Mouse (Mus musculus): Measurements from ENCODE around the gene Fgfr1op2. TPM values are rescaled to one million over a fixed set of nuclear protein-coding genes. Genes with fewer than 3 reads are reported as not detected.

Fgfr1op2 gene
- total RNA-seq, 2 experiments from 2014 or later, result 91.3 to 103 TPM

DNA sequence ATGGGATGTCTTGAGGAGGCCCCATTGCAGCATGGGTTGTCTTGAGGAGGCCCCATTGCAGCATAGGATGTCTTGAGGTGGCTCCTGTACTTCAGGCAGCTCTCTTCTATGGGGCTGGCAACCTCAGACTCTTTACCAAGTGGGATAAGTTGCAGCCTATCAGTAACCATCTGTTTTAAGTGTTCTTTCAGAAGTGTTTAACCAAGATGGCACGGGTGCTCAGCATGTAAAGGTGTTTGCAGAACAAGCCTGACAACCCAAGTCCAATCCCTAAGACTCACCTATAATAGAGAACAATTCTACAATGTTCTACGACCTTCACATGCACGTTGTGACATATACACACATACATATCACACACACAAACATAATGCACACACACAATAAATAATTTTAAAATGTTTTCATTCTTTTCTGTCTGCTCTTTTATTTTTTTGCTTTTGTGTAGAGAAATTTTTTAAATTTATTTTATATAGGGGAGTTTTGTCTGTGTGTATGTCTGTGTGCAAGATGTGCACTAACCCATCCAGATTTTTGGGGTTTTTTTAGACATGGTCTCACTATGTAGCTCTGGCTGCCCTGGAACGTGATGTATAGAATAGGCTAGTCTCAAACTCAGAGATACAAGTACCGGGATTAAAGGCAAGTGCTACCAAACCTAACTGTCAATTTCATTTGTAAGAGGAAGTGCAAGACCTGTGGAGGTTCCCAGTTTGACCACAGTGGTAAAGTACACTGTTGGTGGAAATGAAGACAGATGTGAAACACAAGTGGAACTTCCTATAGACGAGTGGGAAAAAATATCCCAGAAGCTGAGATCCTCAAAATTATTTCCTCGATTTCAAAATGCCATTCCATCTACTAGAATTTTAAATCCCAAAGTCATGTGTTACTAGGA lies 63.3 kb downstream of the Fgfr1op2 start:
- DNase-seq (ENCODE audit: low spot score in 2 of 2), result no peak

DNA sequence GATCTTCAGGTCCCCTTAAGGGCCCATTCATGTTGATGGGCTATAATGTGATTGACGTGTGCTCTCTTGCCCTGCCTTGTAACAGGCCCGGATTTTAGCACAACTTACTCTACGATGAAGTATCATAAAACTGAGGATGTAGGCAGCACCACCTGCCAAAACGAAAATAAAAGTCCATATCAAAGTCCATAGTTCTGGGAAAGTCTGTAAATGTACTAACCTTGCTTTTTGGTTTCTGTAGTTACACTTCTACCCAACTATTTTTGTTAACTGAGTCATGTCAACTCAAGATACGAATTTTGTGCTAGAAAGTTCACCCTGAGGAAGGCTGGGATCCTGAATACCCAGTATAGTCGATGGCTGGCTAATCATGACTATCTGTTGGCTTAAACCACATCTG lies 64.0 kb downstream of the Fgfr1op2 start:
- no peak for DNase-seq (ENCODE audit: low spot score in 2 of 2)

DNA sequence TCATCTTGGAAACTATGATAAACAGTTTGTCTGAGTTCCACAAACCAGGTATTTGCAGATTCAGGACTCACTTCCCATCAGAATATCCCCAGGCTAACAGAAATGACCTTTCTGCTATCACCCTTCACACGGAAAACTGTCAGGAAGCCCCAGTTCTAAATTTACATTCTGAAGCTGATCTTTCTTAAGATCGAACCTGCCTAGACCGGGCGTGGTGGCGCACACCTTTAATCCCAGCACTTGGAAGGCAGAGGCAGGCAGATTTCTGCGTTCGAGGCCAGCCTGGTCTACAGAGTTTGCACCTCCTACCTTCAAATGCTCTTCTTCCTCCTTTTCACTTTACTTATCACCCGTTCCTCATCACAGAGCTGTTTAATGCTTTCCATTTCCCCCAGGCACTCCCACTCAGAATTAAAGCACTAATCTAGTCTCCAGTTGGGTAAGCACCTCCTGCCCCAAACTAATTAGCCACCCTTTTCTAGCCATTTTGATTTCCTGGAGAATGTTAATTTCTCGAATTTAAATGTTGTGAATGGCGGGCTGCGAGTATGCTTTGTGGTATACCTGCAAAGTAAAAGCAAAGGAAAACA lies 64.7 kb downstream of the Fgfr1op2 start:
- no peak for DNase-seq (ENCODE audit: low spot score in 2 of 2)

DNA sequence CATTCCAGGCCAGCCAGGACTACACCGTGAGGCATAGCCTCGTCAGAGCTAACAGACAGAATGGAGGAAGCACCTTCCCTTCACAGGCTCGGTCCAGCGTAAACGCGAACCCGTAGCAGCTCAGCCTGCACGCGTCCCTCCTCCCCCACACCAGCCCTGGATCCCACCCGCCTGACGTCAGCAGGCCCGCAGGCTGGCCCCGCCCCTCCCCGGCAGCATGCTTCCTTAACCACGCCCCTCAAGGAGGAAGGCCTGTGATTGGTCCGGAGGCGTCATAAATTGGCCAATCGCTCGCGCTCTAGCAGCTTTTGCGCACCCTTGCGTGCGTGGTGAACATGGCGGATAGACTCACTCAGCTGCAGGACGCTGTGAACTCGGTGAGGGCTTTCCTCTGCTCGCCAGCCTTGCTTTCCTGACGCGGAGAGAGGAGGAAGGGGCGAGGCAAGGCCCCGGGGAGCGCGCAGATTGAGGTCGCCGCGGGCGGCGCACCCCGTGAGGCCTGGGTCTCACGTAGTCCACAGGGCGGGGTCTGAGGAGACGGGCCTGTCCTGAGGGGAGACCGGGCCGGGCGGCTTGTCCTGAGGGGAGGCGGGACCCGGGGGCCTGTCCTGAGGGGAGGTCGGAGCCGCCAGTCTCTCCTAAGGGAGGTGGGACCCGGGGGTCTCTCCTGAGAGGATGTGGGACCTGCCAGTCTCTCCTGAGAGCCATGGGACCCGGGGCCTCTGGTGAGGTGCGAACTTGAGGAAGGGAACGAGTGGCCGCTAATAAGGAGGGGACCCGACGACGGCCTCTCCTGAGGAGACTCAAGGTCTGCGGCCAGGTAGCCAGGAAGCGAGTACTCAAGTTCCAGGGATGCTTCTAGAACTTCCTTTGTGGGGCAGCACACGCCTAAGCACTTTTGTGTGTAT lies 65.5 kb downstream of the Fgfr1op2 start, which contains the start of the genes Med21 and Tm7sf3:
TSS of gene Med21 (plus strand) at position 272 of the 908 bp plus-strand sequence.
TSS of gene Tm7sf3 (minus strand) at position 549 of the 908 bp plus-strand sequence.
- DNase-seq (ENCODE audit: low spot score in 2 of 2), result peak; percentile 97

DNA sequence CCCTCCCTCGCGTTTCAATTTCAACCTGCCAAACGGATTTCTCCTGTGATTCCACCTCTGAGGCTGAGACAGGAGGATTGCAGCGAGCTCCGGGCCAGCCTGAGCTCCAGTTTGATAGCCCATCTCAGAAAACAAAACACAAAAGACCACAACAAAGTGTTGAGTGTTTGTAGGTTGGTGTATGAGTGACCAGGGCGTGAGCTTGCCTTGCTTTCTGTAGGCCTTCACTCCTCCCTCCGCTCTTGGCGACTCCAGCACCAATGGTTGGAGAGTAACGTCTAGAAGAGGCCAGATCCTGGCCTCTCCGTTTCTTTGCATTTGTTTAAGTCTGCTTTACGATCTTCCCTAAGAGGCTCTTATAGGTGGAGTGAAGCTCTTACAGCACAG lies 66.2 kb downstream of the Fgfr1op2 start:
- DNase-seq (ENCODE audit: low spot score in 2 of 2), result no peak

Other genes with a start within 250 kb of the Fgfr1op2 start
- 10 to 100 TPM; 39.6 to 41.7 TPM for gene Itpr2, start 75.0 kb upstream of the Fgfr1op2 start, total RNA-seq (2021)
- gene Ints13, start 632 bp downstream of the Fgfr1op2 start, total RNA-seq (2021), result 10 to 100 TPM; 35.7 to 36.0 TPM
- 10 to 100 TPM; 66.4 to 67.1 TPM for gene Med21, start 65.3 kb downstream of the Fgfr1op2 start, total RNA-seq (2021)
- 10 to 100 TPM; 30.2 to 33.3 TPM for gene Tm7sf3, start 65.6 kb downstream of the Fgfr1op2 start, total RNA-seq (2021)
- 10 to 100 TPM; 20.3 to 21.0 TPM for gene Stk38l, start 147.8 kb downstream of the Fgfr1op2 start, total RNA-seq (2021)
- gene Arntl2, start 218.9 kb downstream of the Fgfr1op2 start, total RNA-seq (2021), result 1 to 10 TPM in 1 of 2 experiments, under 1 TPM in 1; 0.67 to 1.2 TPM